Mouse (Mus musculus): Measurements from ENCODE around the gene Kcng4.

Gene Kcng4

GRCm38 (mm10) chr8:119616358-119616757 is 19.1 kb downstream of the Kcng4 start:
- DNase-seq (ENCODE audit: low spot score in 2 of 2) = no peak

GRCm38 (mm10) chr8:119615096-119615495 is 20.4 kb downstream of the Kcng4 start:
- no peak for DNase-seq (ENCODE audit: low spot score in 2 of 2)

GRCm38 (mm10) chr8:119612471-119612870 is 23.0 kb downstream of the Kcng4 start, which contains the start of gene Adad2:
TSS of gene Adad2 (plus strand) at chr8:119612747.
- no peak for DNase-seq (ENCODE audit: low spot score in 2 of 2)

- DNase-seq (ENCODE audit: low spot score in 2 of 2) = no peak
These were observed 29.3 kb downstream of the Kcng4 start for GRCm38 (mm10) chr8:119606224-119606623.

GRCm38 (mm10) chr8:119604996-119605395 is 30.5 kb downstream of the Kcng4 start, which contains the start of gene Taf1c:
TSS of gene Taf1c (minus strand) at chr8:119605222.
- peak; percentile 83 to 88 for DNase-seq (ENCODE audit: low spot score in 2 of 2)

- DNase-seq (ENCODE audit: low spot score in 2 of 2) = no peak
These were observed 31.1 kb downstream of the Kcng4 start for GRCm38 (mm10) chr8:119604398-119604803.

- DNase-seq (ENCODE audit: low spot score in 2 of 2) = no peak
These were observed 31.7 kb downstream of the Kcng4 start for GRCm38 (mm10) chr8:119603771-119604170.

GRCm38 (mm10) chr8:119591456-119591855 is 44.0 kb downstream of the Kcng4 start:
- no peak for DNase-seq (ENCODE audit: low spot score in 2 of 2)

- DNase-seq (ENCODE audit: low spot score in 2 of 2) = no peak
These were observed 45.1 kb downstream of the Kcng4 start for GRCm38 (mm10) chr8:119590348-119590747.

- no peak for DNase-seq (ENCODE audit: low spot score in 2 of 2)
These were observed 46.6 kb downstream of the Kcng4 start for GRCm38 (mm10) chr8:119588844-119589243.

- no peak for DNase-seq (ENCODE audit: low spot score in 2 of 2)
These were observed 47.2 kb downstream of the Kcng4 start for GRCm38 (mm10) chr8:119588321-119588720.

- no peak for DNase-seq (ENCODE audit: low spot score in 2 of 2)
These were observed 49.6 kb downstream of the Kcng4 start for GRCm38 (mm10) chr8:119585901-119586300.

- no peak for DNase-seq (ENCODE audit: low spot score in 2 of 2)
These were observed 54.9 kb downstream of the Kcng4 start for GRCm38 (mm10) chr8:119580441-119581161.

GRCm38 (mm10) chr8:119579096-119579495 is 56.4 kb downstream of the Kcng4 start:
- no peak for DNase-seq (ENCODE audit: low spot score in 2 of 2)

GRCm38 (mm10) chr8:119575366-119575726 is 60.1 kb downstream of the Kcng4 start:
- no peak for DNase-seq (ENCODE audit: low spot score in 2 of 2)

GRCm38 (mm10) chr8:119574437-119575365 is 60.8 kb downstream of the Kcng4 start, which contains the start of the genes Hsdl1 and Dnaaf1:
TSS of gene Hsdl1 (minus strand) at chr8:119575183.
TSS of gene Dnaaf1 (plus strand) at chr8:119575235.
- DNase-seq (ENCODE audit: low spot score in 2 of 2) = peak; percentile 87 to 94

All from frontal cortex, postnatal 10 days (tissue).